ENCODE assay signal across 16 mouse cellular contexts in the genomic region with DNA sequence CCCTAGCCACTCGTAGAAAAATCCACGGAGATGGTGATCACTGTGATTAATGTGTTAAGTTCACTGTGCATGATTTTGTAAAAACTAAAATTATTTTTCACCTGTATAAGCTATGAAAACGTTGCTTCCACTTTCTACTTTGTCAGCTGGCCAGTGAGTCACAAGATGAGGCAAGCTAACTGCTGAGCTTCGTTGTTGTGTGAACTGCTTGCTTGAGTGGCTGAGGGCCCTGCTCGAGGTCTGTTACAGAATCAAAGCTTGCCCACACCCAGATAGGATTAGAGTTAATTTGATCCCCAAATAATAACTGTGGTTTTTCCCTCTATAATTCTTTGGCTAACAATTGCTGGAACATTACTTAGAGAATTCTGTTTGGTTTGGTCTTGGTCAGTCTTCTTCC. TPM values are rescaled to one million over a fixed set of nuclear protein-coding genes. Genes with fewer than 3 reads are reported as not detected.
DNase-seq lines count a peak whose midpoint lies in the region; ATAC-seq and TF ChIP-seq lines count a peak whose summit lies in the region.
"Not testable (repeated sequence)": the region's sequence is repeated elsewhere in the genome, so short reads cannot be mapped to it uniquely, and the experiment has no call there.
"Had no signal": no experiment of that assay in that cellular context is flagged by ENCODE, and none has a peak within 500 bp of the region (broad histone marks: within the 10 kb centered on the region; RNA-seq: fewer than 3 reads in every experiment).

No protein-coding gene starts in this region.

- peak; percentile 83 for ATAC-seq in Patski
- ATAC-seq in granulocyte monocyte progenitor cell, adult 5-6 weeks (replicated peaks; ENCODE audit: poor library complexity, severe bottlenecking) = peak; percentile 47
- ATAC-seq in megakaryocyte, adult 5-6 weeks (ENCODE audit: poor library complexity, severe bottlenecking) = peak; percentile 48
- ATAC-seq in monocyte, adult 5-6 weeks (replicated peaks; ENCODE audit: insufficient number of reproducible peaks, low FRiP score, low TSS enrichment, poor library complexity, severe bottlenecking) = peak; percentile 55

- TF ChIP-seq CTCF in Patski (IDR thresholded peaks at IDR 0.05) = not testable (repeated sequence)

- CTCF ChIA-PET in Patski (lab: Charles Lee) = not testable (repeated sequence)

- not testable (repeated sequence) for H3K27me3 ChIP-seq in Patski

- not testable (repeated sequence) for DNase-seq in Patski (ENCODE audit: low read depth, low spot score)

- in situ Hi-C loops in Patski (cut with MboI; ENCODE audit: low pct_unique_long_range_greater_than_20kb) = not testable (repeated sequence)

- POLR2A ChIA-PET in Patski (lab: Charles Lee) = not testable (repeated sequence)

RNA-seq across cellular contexts. Expression of a gene that starts 0.9 kb away (rescaled TPM):
- polyA plus RNA-seq in Patski (2021) = 0.62 TPM
- total RNA-seq in granulocyte monocyte progenitor cell, adult 5-6 weeks (2014; fragmentation: Nextera tagmentation) = 13.1 and 13.3 TPM in 2 replicates
- 7.3 and 17.1 TPM in 2 replicates for total RNA-seq in granulocyte monocyte progenitor cell, adult 5-6 weeks (2017)
- total RNA-seq in megakaryocyte, adult 5-6 weeks (2015) = 81.9 and 87.8 TPM in 2 replicates
- total RNA-seq in megakaryocyte, adult 5-6 weeks (2017) = 57.0 and 58.4 TPM in 2 replicates
- total RNA-seq in monocyte, adult 5-6 weeks (2017) = 33.5 to 71.5 TPM (median 41.1 TPM) in 3 replicates

RNA-seq across cellular contexts. Expression of a gene that starts 1.4 kb away (rescaled TPM):
- polyA plus RNA-seq in Patski (2021) = 0.06 TPM
- 1.7 TPM in 1 of 2 replicates, not detected in the other for total RNA-seq in granulocyte monocyte progenitor cell, adult 5-6 weeks (2014; fragmentation: Nextera tagmentation)
- 2.1 and 2.5 TPM in 2 replicates for total RNA-seq in granulocyte monocyte progenitor cell, adult 5-6 weeks (2017)
- total RNA-seq in megakaryocyte, adult 5-6 weeks (2015) = 0.31 and 0.57 TPM in 2 replicates
- 0.55 and 0.61 TPM in 2 replicates for total RNA-seq in megakaryocyte, adult 5-6 weeks (2017)
- 0.29 to 2.8 TPM (median 0.85 TPM) in 3 replicates for total RNA-seq in monocyte, adult 5-6 weeks (2017)
- total RNA-seq: adrenal gland, postnatal 14 days; adrenal gland, postnatal 36 days; CH12.LX; forebrain, postnatal 0 days had no signal
- polyA plus RNA-seq: embryonic facial prominence, embryonic 10.5 days; embryonic facial prominence, embryonic 12.5 days; forebrain, embryonic 11.5 days; forebrain, embryonic 13.5 days; forebrain, embryonic 15.5 days; forebrain, postnatal 0 days had no signal

RNA-seq across cellular contexts. Expression of a gene that starts 12.0 kb away (rescaled TPM):
- polyA plus RNA-seq in Patski (2021) = 0.68 TPM
- not detected in 2 replicates for total RNA-seq in granulocyte monocyte progenitor cell, adult 5-6 weeks (2014; fragmentation: Nextera tagmentation)
- total RNA-seq in granulocyte monocyte progenitor cell, adult 5-6 weeks (2017) = 0.43 TPM in 1 of 2 replicates, not detected in the other
- 0.22 and 0.27 TPM in 2 replicates for total RNA-seq in megakaryocyte, adult 5-6 weeks (2015)
- 0.11 and 5.7 TPM in 2 replicates for total RNA-seq in megakaryocyte, adult 5-6 weeks (2017)
- total RNA-seq in monocyte, adult 5-6 weeks (2017) = 0.10 to 1.4 TPM in 2 of 3 replicates, not detected in the other
- total RNA-seq: forebrain, postnatal 0 days had no signal
- polyA plus RNA-seq: embryonic facial prominence, embryonic 10.5 days; embryonic facial prominence, embryonic 12.5 days; embryonic facial prominence, embryonic 14.5 days; forebrain, embryonic 11.5 days; forebrain, embryonic 13.5 days; forebrain, embryonic 15.5 days; forebrain, postnatal 0 days; G1E had no signal

RNA-seq across cellular contexts. Expression of a gene that starts 13.9 kb away (rescaled TPM):
- polyA plus RNA-seq in Patski (2021) = 0.59 TPM
- 2.3 TPM in 1 of 2 replicates, not detected in the other for total RNA-seq in granulocyte monocyte progenitor cell, adult 5-6 weeks (2014; fragmentation: Nextera tagmentation)
- total RNA-seq in granulocyte monocyte progenitor cell, adult 5-6 weeks (2017) = 2.2 and 7.1 TPM in 2 replicates
- total RNA-seq in megakaryocyte, adult 5-6 weeks (2015) = 2.0 and 3.2 TPM in 2 replicates
- total RNA-seq in megakaryocyte, adult 5-6 weeks (2017) = 1.5 and 10.8 TPM in 2 replicates
- 1.3 to 3.0 TPM (median 1.7 TPM) in 3 replicates for total RNA-seq in monocyte, adult 5-6 weeks (2017)
- polyA plus RNA-seq: C2C12; embryonic facial prominence, embryonic 10.5 days; embryonic facial prominence, embryonic 12.5 days; forebrain, embryonic 11.5 days; forebrain, embryonic 13.5 days; forebrain, embryonic 15.5 days had no signal

RNA-seq across cellular contexts. Expression of a gene that starts 34.1 kb away (rescaled TPM):
- polyA plus RNA-seq in Patski (2021) = 93.0 TPM
- 14.0 and 21.4 TPM in 2 replicates for total RNA-seq in granulocyte monocyte progenitor cell, adult 5-6 weeks (2014; fragmentation: Nextera tagmentation)
- 10.3 and 18.7 TPM in 2 replicates for total RNA-seq in granulocyte monocyte progenitor cell, adult 5-6 weeks (2017)
- total RNA-seq in megakaryocyte, adult 5-6 weeks (2015) = 78.1 and 81.3 TPM in 2 replicates
- 47.3 and 50.2 TPM in 2 replicates for total RNA-seq in megakaryocyte, adult 5-6 weeks (2017)
- total RNA-seq in monocyte, adult 5-6 weeks (2017) = 32.3 to 73.6 TPM (median 37.8 TPM) in 3 replicates
